9 mouse cellular contexts compared by ENCODE assay signal in the genomic region with DNA sequence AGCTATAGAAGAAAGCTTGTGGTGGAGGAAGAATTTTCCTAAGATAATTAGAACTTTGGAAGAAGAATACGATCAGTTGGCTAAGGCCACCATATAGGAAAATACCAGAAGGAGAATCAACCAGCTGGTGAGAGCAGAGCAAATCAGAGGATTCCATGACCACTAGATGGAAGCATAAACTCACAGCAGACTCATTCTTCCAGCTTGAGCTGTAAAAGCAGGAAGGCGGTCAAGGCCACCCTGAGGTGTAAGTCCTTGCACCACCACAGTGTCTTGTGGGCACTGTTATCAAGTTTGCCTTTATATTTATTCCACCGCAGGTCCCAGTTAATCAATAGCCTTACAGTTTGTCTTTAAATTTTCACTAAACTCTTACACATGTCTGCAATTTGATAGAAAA.
A peak's percentile ranks its signal among the peaks of the same experiment; 100 is the strongest.
DNase-seq lines count a peak whose midpoint lies in the region; ATAC-seq and TF ChIP-seq lines count a peak whose summit lies in the region.
"Had no signal": no experiment of that assay in that cellular context is flagged by ENCODE, and none has a peak within 500 bp of the region (broad histone marks: within the 10 kb centered on the region; RNA-seq: fewer than 3 reads in every experiment).

No protein-coding gene starts in this region.

- no peak overlapping the region for H3K27ac ChIP-seq in embryonic facial prominence, embryonic 12.5 days
- H3K27ac ChIP-seq in hindbrain, embryonic 11.5 days (ENCODE audit: low read depth, low read length): no peak overlapping the region
- H3K27ac ChIP-seq in left cerebral cortex, adult 2 months: no peak overlapping the region
- H3K27ac ChIP-seq in midbrain, embryonic 16.5 days (ENCODE audit: low read length): no peak overlapping the region

- H3K4me1 ChIP-seq in embryonic facial prominence, embryonic 12.5 days: no peaks in the 10 kb centered on the region
- no peaks in the 10 kb centered on the region for H3K4me1 ChIP-seq in hindbrain, embryonic 11.5 days (replicated peaks; ENCODE audit: control insufficient read depth, insufficient read depth, low read length)
- H3K4me1 ChIP-seq in midbrain, embryonic 16.5 days (ENCODE audit: control insufficient read depth, insufficient read depth, low read length): no peaks in the 10 kb centered on the region

- no peak overlapping the region for H3K4me2 ChIP-seq in embryonic facial prominence, embryonic 12.5 days (replicated peaks)
- no peak overlapping the region for H3K4me2 ChIP-seq in hindbrain, embryonic 11.5 days (replicated peaks; ENCODE audit: low read depth, low read length)
- H3K4me2 ChIP-seq in midbrain, embryonic 16.5 days (ENCODE audit: low read length): no peak overlapping the region

- WGBS in embryonic facial prominence, embryonic 12.5 days: 24% methylated on average over 3 of the region's 3 CpGs
- 38% methylated on average over 3 of the region's 3 CpGs for WGBS in hindbrain, embryonic 11.5 days
- 38% methylated on average over 3 of the region's 3 CpGs for whole genome bisulfite sequencing in midbrain, embryonic 16.5 days

- H3K27me3 ChIP-seq in embryonic facial prominence, embryonic 12.5 days: no peaks in the 10 kb centered on the region
- no peaks in the 10 kb centered on the region for H3K27me3 ChIP-seq in hindbrain, embryonic 11.5 days (ENCODE audit: control insufficient read depth, insufficient read depth, low read length)
- no peaks in the 10 kb centered on the region for H3K27me3 ChIP-seq in midbrain, embryonic 16.5 days (ENCODE audit: control insufficient read depth, insufficient read depth, low read depth, low read length)

- no peak overlapping the region for H3K4me3 ChIP-seq in embryonic facial prominence, embryonic 12.5 days
- no peak overlapping the region for H3K4me3 ChIP-seq in hindbrain, embryonic 11.5 days (ENCODE audit: low read depth, low read length)
- no peak overlapping the region for H3K4me3 ChIP-seq in left cerebral cortex, adult 2 months
- H3K4me3 ChIP-seq in midbrain, embryonic 16.5 days (ENCODE audit: low read depth, low read length): no peak overlapping the region
- H3K4me3 ChIP-seq: myocyte had no signal

- peak; percentile 67; the same call in 1 of the 2 replicates for ATAC-seq in embryonic facial prominence, embryonic 12.5 days (ENCODE audit: insufficient number of reproducible peaks, insufficient read depth, low FRiP score, low TSS enrichment)
- peak; percentile 77 for ATAC-seq in hindbrain, embryonic 11.5 days (ENCODE audit: low FRiP score)
- peak; percentile 97 for ATAC-seq in midbrain, embryonic 16.5 days

- TF ChIP-seq CTCF in left cerebral cortex, adult 2 months (IDR thresholded peaks at IDR 0.05): peak; percentile 73

- H3K9ac ChIP-seq in embryonic facial prominence, embryonic 12.5 days: no peak overlapping the region
- no peak overlapping the region for H3K9ac ChIP-seq in hindbrain, embryonic 11.5 days (ENCODE audit: low read depth, low read length)
- no peak overlapping the region for H3K9ac ChIP-seq in midbrain, embryonic 16.5 days (ENCODE audit: low read depth, low read length)

- no peaks in the 10 kb centered on the region for H3K9me3 ChIP-seq in embryonic facial prominence, embryonic 12.5 days
- no peaks in the 10 kb centered on the region for H3K9me3 ChIP-seq in hindbrain, embryonic 11.5 days (ENCODE audit: control insufficient read depth, low read length)
- H3K9me3 ChIP-seq in midbrain, embryonic 16.5 days (replicated peaks; ENCODE audit: control insufficient read depth, low read length, poor library complexity, severe bottlenecking): no peaks in the 10 kb centered on the region

- DNase-seq in gastrocnemius, postnatal 14 days: peak; percentile 8
- DNase-seq in gastrocnemius, adult 8-10 months (ENCODE audit: low spot score in 2 of 2): no peak
- DNase-seq in adrenal gland, postnatal 14 days: peak; percentile 77
- DNase-seq in hindbrain, embryonic 11.5 days (ENCODE audit: low spot score): peak; percentile 66
- DNase-seq in left cerebral cortex, adult 2 months (ENCODE audit: extremely low spot score in 1 of 2, low spot score in 2 of 2): no peak
- no peak for DNase-seq in spleen, adult 18-20 months

- intact Hi-C loops in gastrocnemius, postnatal 14 days (cut with DNase I; ENCODE audit: low total_unique reads): no loop called here
- intact Hi-C loops in left cerebral cortex, adult 2 months (cut with DNase I): loop anchor here (1.0 to 10.0 kb wide), 3 partner anchors 393 to 706 kb away; no protein-coding TSS in a partner anchor

- no peaks in the 10 kb centered on the region for H3K36me3 ChIP-seq in embryonic facial prominence, embryonic 12.5 days
- H3K36me3 ChIP-seq in hindbrain, embryonic 11.5 days (ENCODE audit: control insufficient read depth, insufficient read depth, low read length): no peaks in the 10 kb centered on the region
- H3K36me3 ChIP-seq in midbrain, embryonic 16.5 days (ENCODE audit: control insufficient read depth, insufficient read depth, low read length): no peaks in the 10 kb centered on the region

Comparison
In these comparisons a context has a peak if more than half of its experiments do, and no peak if none do; other contexts are left out.
1. DNase-seq: peak in gastrocnemius, postnatal 14 days (single experiment), adrenal gland, postnatal 14 days (single experiment) and hindbrain, embryonic 11.5 days (single experiment); none in gastrocnemius, adult 8-10 months (0 of 2), left cerebral cortex, adult 2 months (0 of 2) and spleen, adult 18-20 months (0 of 2).
2. Peak in every context shown above with its lines, with median percentiles within 50 percentile points of each other: ATAC-seq.